Mouse (Mus musculus): ENCODE measurements around the gene Ppp1r10.

Gene Ppp1r10

DNA sequence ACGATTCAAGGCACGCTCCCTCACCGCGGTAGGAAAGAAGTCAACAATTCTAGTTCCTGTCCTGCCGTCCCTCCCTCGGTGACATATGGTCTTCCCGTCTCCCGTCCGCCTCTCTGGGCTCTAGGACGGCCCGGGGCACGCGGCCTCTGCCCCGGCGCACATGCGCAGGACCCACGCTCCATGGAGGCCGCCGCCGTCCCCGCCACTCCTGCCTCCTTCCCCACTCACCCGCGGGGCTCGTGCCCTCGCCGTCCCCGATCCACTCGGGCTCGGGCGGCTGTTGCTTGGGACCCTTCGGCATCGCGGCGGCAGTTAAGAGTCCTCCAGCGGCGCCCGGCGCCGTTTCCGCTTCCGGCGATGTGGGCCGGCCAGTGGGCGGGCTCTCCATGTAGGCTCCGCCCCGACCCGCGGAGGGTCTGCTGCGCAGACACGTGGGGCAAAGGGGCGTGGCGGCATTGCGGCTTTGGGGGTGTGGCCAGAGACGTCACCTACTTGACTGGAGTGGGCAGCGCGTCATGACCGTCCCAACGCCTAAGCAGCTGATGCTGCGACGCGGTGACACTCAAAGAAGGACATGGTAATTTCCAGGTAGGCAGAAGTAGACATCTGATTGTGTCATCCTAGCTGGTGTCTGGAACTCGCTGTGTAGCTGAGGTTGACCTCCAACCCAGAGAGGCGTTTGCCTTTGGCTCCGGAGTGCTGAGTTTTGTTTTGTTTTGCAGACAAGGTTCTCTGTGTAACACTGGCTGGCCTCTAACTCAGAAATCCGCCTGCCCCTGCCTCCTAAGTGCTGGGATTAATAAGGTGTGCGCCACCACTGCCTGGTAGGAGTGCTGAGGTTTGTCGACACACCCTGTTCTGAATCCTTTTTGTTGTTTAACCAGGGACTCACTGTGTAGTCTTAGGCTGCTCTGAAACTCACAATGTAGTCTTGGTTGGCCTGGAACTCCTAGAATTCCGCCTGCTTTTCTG is 53.5 kb downstream of the Ppp1r10 start, which contains the start of gene Abcf1:
Gene Abcf1 (minus strand): TSS at position 344 of the 972 bp plus-strand sequence.
- in situ Hi-C loops (cut with MboI; ENCODE audit: low pct_unique_long_range_greater_than_20kb in 1 of 2, low sequenced_read_pairs in 2 of 2, unreplicated experiment in 1 of 2): no loop called here

GRCm38 (mm10) chr17:35972131-35972530 is 55.9 kb downstream of the Ppp1r10 start:
- in situ Hi-C loops (cut with MboI; ENCODE audit: low pct_unique_long_range_greater_than_20kb in 1 of 2, low sequenced_read_pairs in 2 of 2, unreplicated experiment in 1 of 2): no loop called here

DNA sequence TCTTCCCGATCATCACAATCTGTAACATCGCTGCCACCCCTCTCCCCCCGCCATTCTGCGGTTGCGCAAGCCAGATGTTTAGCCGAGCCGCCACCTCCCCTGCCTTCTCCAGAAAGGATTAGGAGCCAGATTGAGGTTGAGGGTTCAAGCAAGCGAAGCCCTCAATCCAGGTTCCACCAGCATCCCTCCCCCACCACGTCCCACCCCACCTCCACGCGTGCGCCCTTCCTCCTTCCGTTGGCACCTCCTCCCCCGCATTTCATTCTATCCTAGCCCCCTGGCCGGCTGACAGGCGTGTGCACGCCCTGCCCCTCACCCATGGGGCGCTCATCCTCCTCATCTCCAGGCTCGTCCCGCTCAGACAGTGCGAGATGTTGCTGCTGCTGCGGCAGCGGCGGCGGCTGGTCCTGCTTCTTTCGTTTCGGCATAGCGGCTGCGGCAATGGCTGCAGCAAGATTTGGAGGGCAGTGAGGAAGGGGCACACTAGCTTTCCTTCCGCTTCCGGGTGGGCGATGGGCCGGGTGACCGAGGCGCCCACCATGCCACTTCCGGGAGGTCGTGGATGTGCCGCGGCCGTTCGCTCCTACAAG is 62.7 kb downstream of the Ppp1r10 start:
- in situ Hi-C loops (cut with MboI; ENCODE audit: low pct_unique_long_range_greater_than_20kb in 1 of 2, low sequenced_read_pairs in 2 of 2, unreplicated experiment in 1 of 2): no loop called here

DNA sequence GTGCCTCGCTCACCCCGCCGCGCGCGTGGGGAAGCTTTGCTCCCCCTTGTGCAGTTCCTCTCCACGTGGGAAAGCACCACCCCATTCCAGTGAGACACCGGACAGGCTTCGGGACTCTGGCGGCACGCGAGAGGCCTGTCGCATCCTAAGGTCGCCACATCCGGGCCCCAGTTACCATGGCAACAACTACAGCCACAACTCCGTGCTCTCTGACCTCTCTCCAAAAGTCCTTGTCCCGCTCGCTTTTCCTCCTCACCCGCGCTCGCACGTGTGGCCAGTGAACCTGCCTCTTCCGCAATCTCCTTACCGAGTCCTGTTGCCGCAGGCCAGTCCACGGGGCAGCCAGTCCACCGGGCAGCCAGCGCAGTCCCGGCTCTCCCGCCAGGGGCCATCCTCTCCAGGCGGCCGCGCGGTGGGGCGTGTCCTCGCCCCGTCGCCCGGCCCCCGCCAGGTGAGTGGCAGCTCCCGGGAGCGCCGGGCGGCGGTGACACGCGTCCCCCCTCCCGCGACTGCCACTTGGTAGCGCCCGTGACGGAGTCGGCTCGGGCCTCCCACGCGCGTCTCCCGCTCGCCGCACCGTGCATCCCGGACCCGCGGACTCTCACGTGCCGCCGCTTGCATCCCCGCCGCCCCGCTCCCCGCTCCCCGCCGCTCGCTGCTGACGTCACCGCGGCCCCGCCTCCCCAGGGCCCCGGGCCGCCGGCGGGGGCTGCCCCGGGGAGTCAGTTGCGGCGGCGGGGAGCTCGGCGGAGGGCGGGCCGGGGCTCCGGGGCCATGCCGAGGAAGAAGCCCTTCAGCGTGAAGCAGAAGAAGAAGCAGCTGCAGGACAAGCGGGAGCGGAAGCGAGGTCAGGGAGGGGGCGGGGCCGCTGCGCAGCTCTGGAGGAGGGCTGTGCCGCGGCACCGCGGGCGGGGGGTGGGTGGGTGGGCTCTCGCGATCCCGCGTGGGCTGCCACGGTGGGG is 63.4 kb downstream of the Ppp1r10 start, which contains the start of the genes Gnl1 and Prr3:
Gene Gnl1 (plus strand): TSS at position 451 of the 962 bp plus-strand sequence.
Gene Prr3 (minus strand): TSS at position 836 of the 962 bp plus-strand sequence.
- in situ Hi-C loops (cut with MboI; ENCODE audit: low pct_unique_long_range_greater_than_20kb in 1 of 2, low sequenced_read_pairs in 2 of 2, unreplicated experiment in 1 of 2): no loop called here

- in situ Hi-C loops (cut with MboI; ENCODE audit: low pct_unique_long_range_greater_than_20kb in 1 of 2, low sequenced_read_pairs in 2 of 2, unreplicated experiment in 1 of 2): no loop called here
Observed at GRCm38 (mm10) chr17:35980363-35980754, 64.1 kb downstream of the Ppp1r10 start.

DNA sequence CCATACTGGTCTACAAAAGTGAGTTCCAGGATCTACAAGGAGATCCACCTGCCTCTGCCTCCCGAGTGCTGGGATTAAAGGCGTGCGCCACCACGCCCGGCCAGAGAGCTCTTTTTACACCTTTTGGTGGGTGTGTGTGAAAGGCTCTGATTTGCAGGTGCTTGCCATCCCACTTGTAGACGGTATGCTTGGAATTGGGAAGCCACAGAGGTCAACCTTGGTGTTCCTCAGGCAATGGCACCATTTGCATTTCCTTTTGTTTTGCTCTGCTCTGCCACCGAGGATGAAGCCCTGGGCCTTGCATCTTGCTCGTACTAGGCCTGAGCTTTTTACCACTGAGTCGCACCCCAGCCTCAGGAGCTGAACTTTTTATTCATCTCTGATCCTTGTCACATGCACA is 65.5 kb downstream of the Ppp1r10 start:
- in situ Hi-C loops (cut with MboI; ENCODE audit: low pct_unique_long_range_greater_than_20kb in 1 of 2, low sequenced_read_pairs in 2 of 2, unreplicated experiment in 1 of 2): no loop called here
